Mouse (Mus musculus) heart, embryonic 10.5 days (tissue): Measurements from ENCODE around the gene Gm6034. TPM values are rescaled to one million over a fixed set of nuclear protein-coding genes. Genes with fewer than 3 reads are reported as not detected.
"Not testable (repeated sequence)": the region's sequence is repeated elsewhere in the genome, so short reads cannot be mapped to it uniquely, and the experiment has no call there.

Experiments used
- DNase-seq: peaks from one replicate; pipeline ENCODE4 v3.0.0-alpha.2; 2017; ENCODE audit warnings: low spot score
- H3K27ac ChIP-seq: fragments of 300-500 bp; sonication (generic); 2 replicates; pipeline ENCODE4 v1.5.1; 2016; ENCODE audit warnings: mild to moderate bottlenecking
- H3K27me3 ChIP-seq: fragments of 300-500 bp; sonication (generic); 2 replicates; pipeline ENCODE4 v1.6.1; 2016; ENCODE audit warnings: mild to moderate bottlenecking; ENCODE audit not compliant: poor library complexity, insufficient read depth, severe bottlenecking
- H3K36me3 ChIP-seq: fragments of 300-500 bp; sonication (generic); 2 replicates; pipeline ENCODE4 v1.6.1; 2016; ENCODE audit warnings: mild to moderate bottlenecking, moderate library complexity
- H3K4me1 ChIP-seq: fragments of 300-500 bp; sonication (generic); 2 replicates; pipeline ENCODE4 v1.6.1; 2016; ENCODE audit warnings: mild to moderate bottlenecking
- H3K4me3 ChIP-seq: fragments of 300-500 bp; sonication (generic); 2 replicates; pipeline ENCODE4 v1.5.1; 2016; ENCODE audit warnings: mild to moderate bottlenecking, moderate library complexity
- H3K9me3 ChIP-seq: fragments of 300-500 bp; sonication (generic); 2 replicates; pipeline ENCODE4 v1.6.1; 2016; ENCODE audit warnings: mild to moderate bottlenecking, moderate library complexity
- WGBS: fragments of 180-500 bp; shearing (Covaris S2); methylation state at CpG from one replicate; pipeline ENCODE4 v1.1.7; 2016; 5-methylcytosine and 5-hydroxymethylcytosine counted together
- polyA plus RNA-seq: library from polyadenylated mRNA; unstranded; fragments of >200 nt; fragmentation: Nextera tagmentation; extraction: Ambion mirVana; gene quantifications from 2 replicates; pipeline ENCODE4 v1.2.1, GENCODE M21; 2016

Gm6034 gene
- polyA plus RNA-seq, 1 experiment from 2014 or later, result not detected

GRCm38 (mm10) chr17:36102091-36102490 is 59.3 kb downstream of the Gm6034 start:
- 93% methylated on average over 12 of the region's 12 CpGs for WGBS
- not testable (repeated sequence) for H3K27ac ChIP-seq, H3K36me3 ChIP-seq, H3K9me3 ChIP-seq, H3K4me3 ChIP-seq, DNase-seq, H3K27me3 ChIP-seq, H3K4me1 ChIP-seq

Other genes starting within 250 kb of the Gm6034 start
- 13.2 and 16.8 TPM in 2 replicates for gene Ier3, start 221.3 kb upstream of the Gm6034 start, polyA plus RNA-seq
- 66.2 and 71.7 TPM in 2 replicates for gene Flot1, start 219.7 kb upstream of the Gm6034 start, polyA plus RNA-seq
- 911 and 1,091 TPM in 2 replicates for gene Tubb5, start 204.7 kb upstream of the Gm6034 start, polyA plus RNA-seq
- gene Mdc1, start 201.4 kb upstream of the Gm6034 start, polyA plus RNA-seq, result 25.3 and 29.1 TPM in 2 replicates
- 56.5 and 58.3 TPM in 2 replicates for gene Nrm, start 181.6 kb upstream of the Gm6034 start, polyA plus RNA-seq
- 19.9 and 22.2 TPM in 2 replicates for gene Ppp1r18, start 177.4 kb upstream of the Gm6034 start, polyA plus RNA-seq
- 34.8 and 44.5 TPM in 2 replicates for gene Dhx16, start 163.1 kb upstream of the Gm6034 start, polyA plus RNA-seq
- gene 2310061I04Rik, start 145.5 kb upstream of the Gm6034 start, polyA plus RNA-seq, result 23.8 and 26.7 TPM in 2 replicates
- gene Atat1, start 132.9 kb upstream of the Gm6034 start, polyA plus RNA-seq, result 59.4 and 78.6 TPM in 2 replicates
- 99.5 and 111 TPM in 2 replicates for gene Mrps18b, start 126.6 kb upstream of the Gm6034 start, polyA plus RNA-seq
- 37.6 and 45.2 TPM in 2 replicates for gene Ppp1r10, start 126.5 kb upstream of the Gm6034 start, polyA plus RNA-seq
- gene Abcf1, start 73.2 kb upstream of the Gm6034 start, polyA plus RNA-seq, result 81.6 and 81.8 TPM in 2 replicates
- gene Gnl1, start 63.1 kb upstream of the Gm6034 start, polyA plus RNA-seq, result 47.2 and 49.8 TPM in 2 replicates
- gene Prr3, start 62.7 kb upstream of the Gm6034 start, polyA plus RNA-seq, result 21.9 and 30.5 TPM in 2 replicates
- 2.5 and 2.6 TPM in 2 replicates for gene H2-T24, start 22.4 kb upstream of the Gm6034 start, polyA plus RNA-seq
- 1.2 and 3.4 TPM in 2 replicates for gene H2-T23, start 10.1 kb upstream of the Gm6034 start, polyA plus RNA-seq
- gene H2-T22, start 214 bp upstream of the Gm6034 start, polyA plus RNA-seq, result 4.4 and 7.2 TPM in 2 replicates
- gene Gm11127, start 15.4 kb downstream of the Gm6034 start, polyA plus RNA-seq, result not detected in 2 replicates
- gene Gm19684, start 78.7 kb downstream of the Gm6034 start, polyA plus RNA-seq, result not detected in 2 replicates
- not detected in 2 replicates for gene Gm7030, start 86.5 kb downstream of the Gm6034 start, polyA plus RNA-seq
- 0.40 TPM in 1 of 2 replicates, not detected in the other for gene Gm8909, start 125.6 kb downstream of the Gm6034 start, polyA plus RNA-seq
- not detected in 2 replicates for gene H2-T3, start 147.3 kb downstream of the Gm6034 start, polyA plus RNA-seq
- 106 and 108 TPM in 2 replicates for gene Rpp21, start 215.1 kb downstream of the Gm6034 start, polyA plus RNA-seq
- gene Trim39, start 229.3 kb downstream of the Gm6034 start, polyA plus RNA-seq, result 11.7 and 13.7 TPM in 2 replicates
- not detected in 2 replicates for gene H2-M10.2, start 243.5 kb downstream of the Gm6034 start, polyA plus RNA-seq